Mouse (Mus musculus): ENCODE data around the gene Sf1.

The Sf1 gene

DNA sequence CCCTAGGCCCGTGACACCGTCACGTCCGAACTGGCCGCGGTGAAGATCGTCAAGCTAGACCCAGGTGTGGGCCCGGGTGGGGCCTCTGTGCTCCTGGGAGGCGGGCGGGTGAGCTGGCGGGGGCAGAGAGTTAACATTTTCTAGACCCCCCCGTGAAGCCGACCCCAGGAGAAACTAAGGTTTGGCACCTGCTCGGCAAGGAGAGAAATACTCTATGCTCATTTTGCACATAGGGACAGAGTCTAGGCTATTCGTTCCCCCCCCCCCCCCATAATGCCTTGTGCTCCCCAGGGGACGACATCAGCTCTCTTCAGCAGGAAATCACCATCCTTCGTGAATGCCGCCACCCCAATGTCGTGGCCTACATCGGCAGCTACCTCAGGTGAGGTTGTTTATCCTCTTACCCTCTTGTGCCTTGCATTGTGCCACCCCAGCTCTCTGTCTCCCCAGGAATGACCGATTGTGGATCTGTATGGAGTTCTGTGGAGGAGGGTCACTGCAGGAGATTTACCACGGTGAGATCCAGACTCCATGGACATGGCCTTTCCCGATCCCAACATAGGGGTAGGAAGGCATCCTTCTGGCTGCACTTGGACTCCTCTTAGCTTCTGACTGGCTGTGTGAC is 21.9 kb upstream of the Sf1 start:
- DNase-seq (ENCODE audit: low read depth, low spot score) = peak; percentile 68

DNA sequence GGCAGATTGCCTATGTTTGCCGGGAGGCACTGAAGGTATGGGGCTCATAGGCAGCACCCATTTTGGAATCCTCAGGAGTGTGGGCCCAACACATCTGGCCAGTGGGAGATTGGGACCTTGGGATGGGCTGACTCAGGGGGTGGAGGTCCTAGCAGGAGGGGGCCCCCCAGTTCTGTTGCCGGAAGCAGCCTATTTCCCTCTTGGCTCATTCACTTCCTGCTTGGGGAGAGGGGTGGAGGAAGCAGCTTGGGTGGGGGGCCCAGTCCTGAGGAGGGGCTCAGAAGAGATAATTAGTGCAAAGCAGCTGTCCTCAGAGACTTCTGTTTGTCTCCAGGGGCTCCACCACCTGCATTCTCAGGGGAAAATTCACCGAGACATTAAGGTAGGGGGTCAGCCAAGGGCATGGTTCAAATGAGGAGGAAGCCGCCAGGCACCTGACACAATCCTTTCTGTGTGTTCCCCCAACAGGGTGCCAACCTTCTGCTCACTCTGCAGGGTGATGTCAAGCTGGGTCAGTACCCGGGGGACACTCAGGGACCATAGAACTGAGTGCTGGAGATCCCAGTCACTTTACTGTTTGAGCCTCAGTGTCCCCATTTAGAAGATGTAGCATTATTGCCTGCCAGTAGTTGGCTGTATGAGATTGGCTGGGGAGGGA is 21.1 kb upstream of the Sf1 start:
- peak; percentile 35 for DNase-seq (ENCODE audit: low read depth, low spot score)

DNA sequence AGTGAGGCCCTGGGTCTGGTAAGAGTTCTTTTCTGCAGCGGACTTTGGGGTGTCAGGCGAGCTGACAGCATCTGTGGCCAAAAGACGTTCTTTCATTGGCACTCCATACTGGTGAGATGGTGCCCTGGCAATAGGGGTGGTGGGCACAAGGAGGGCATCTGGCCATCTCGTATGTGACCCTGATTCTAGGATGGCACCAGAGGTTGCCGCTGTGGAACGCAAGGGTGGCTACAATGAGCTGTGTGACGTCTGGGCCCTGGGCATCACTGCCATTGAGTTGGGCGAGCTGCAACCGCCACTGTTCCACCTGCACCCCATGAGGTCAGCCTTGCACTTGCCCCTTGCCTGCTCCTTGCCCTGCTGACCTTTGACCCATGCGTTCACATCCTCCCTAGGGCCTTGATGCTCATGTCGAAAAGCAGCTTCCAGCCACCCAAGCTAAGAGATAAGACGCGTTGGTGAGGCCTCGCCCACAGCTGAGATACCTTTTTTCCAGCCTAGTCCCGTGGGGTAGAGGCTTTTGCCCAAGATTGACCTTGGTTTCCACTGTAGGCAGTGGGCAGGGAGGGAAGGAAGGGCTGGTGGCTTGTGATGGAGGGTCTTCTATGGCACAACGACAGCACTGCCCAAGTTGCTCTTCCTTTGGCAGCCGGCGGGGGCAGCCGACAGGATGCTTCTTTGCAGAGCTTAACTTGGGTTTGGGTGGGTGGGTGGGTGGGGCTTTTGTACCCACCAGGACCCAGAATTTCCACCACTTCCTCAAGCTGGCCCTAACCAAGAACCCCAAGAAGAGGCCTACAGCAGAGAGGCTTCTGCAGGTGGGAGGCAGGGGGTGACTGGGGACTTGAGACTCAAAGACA is 20.2 kb upstream of the Sf1 start:
- peak; percentile 55 for DNase-seq (ENCODE audit: low read depth, low spot score)

DNA sequence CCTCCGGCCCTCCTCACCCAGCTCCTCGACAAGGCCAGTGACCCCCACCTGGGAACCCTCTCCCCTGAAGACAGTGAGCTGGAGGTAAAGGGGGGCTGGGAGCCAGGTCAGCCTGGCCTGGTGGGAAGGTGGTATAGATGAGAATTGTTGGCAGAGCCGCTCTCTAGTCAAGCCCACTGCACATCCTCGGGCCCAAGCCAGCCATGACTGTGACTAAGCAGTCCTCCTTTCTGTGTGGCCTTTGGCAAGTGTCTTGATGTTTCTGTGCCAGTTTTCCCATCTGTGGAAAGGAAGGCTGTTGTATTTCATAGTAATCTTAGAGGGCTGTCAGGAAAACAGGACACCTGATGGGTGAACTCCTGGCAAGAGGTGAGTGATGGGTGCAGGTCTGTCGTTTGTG is 19.5 kb upstream of the Sf1 start:
- DNase-seq (ENCODE audit: low read depth, low spot score) = no peak

DNA sequence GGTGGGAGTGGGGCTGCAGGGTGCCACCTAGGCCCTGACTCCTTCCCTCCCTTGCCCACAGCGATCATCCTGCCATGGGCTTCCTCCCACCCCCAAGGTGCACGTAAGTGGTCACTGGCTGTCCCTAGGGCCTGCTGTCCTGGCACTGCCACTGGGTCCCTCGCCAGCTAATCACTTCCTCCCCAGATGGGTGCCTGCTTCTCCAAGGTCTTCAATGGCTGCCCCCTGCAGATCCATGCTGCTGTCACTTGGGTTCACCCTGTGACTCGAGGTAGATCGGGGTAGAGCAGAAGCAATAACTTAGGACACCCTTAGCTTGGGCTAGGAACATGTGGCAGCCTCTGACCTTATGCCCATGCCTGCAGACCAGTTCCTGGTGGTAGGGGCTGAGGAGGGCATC is 17.5 kb upstream of the Sf1 start:
- no peak for DNase-seq (ENCODE audit: low read depth, low spot score)

DNA sequence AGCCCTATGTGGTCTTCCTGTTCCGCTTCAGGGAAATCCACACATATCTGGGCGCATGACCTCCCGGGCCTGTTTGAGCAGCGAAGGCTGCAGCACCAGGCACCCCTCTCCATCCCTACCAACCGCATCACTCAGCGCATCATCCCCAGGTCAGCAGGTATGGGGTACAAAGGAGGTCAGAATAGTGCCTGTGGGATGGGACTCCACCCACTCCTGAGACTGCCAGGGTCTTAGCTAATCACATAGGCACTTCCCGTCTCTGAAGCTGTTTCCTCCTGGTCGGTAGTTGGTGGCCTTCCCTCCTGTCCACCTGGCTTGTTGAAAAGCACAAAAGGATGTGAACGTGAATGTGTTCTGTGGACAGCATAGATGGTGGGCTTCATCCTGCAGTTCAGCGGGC is 16.8 kb upstream of the Sf1 start:
- DNase-seq (ENCODE audit: low read depth, low spot score) = no peak

DNA sequence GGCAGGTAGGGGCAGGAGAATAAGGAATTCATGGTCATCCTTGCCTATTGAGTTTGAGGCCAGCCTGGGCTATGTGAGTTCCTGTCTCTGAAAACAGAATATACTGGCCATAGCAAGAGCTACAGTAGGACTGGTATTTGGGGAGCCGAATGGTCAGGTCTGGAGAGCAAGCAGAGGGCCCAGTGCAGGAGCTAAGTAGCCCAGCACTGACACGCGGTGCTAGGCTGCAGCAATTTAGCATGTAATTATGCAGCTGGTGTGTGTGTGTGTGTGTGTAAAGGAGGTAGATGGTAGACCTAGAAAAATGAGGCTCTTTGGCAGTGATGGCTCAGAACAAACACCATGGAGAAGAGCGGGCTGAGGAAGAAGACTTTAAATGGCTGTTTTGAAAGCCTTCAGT is 15.9 kb upstream of the Sf1 start:
- no peak for DNase-seq (ENCODE audit: low read depth, low spot score)

DNA sequence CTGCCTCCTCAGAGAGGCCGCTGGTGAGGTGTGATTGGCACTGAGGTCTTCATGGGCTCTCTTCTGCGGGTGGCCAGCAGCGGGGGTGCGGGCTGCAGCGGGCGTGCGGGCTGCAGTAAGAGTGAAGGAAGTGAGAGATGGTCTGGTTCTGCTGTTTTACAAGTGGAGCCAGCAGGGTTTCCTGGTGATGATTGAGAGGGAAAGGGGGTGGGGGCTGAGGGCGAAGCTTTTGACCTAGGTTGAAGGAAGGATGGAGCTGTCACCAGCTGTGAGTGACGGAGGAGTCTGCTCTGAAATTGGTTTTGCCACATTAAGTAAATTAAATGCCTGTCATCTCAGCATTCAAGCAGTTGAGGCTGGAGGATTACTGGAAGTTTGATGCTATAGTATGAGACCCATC is 14.8 kb upstream of the Sf1 start:
- no peak for DNase-seq (ENCODE audit: low read depth, low spot score)

DNA sequence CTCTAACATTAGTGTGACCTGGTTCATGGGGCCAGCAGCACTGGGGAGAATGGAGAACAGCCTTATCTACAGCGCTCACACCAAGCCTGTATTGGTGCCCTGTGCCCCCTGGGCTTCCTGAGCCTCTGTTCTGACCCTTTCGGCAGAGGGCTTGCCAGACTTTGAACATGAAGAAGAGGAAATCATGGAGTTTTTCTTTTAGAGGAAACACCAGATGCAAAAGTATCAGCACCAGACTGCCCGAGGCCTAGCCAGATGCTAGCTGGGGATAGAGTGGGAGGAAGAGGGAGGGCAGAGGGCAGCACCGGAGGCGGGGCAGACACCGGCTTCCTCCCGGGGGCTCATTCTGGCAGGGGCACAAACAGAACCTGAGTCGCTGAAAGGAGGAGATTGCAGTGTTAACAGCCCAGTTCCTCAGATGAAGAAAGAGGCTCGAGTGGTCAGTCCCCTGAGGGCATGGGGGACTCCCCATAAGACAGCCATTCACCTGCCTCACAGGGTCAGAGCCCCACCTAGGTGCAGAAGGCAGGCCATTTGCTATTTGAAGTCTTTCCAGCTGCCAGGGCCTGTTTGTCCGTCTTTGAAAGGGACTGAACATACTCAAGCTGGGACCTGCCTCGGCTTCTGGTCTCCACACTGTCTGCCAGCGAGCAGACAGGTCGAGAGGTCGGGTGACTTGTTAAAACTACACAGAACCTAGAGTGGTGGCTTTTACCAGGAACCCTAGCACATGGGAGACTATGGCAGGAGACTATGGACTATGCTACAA is 14.1 kb upstream of the Sf1 start:
- no peak for DNase-seq (ENCODE audit: low read depth, low spot score)

DNA sequence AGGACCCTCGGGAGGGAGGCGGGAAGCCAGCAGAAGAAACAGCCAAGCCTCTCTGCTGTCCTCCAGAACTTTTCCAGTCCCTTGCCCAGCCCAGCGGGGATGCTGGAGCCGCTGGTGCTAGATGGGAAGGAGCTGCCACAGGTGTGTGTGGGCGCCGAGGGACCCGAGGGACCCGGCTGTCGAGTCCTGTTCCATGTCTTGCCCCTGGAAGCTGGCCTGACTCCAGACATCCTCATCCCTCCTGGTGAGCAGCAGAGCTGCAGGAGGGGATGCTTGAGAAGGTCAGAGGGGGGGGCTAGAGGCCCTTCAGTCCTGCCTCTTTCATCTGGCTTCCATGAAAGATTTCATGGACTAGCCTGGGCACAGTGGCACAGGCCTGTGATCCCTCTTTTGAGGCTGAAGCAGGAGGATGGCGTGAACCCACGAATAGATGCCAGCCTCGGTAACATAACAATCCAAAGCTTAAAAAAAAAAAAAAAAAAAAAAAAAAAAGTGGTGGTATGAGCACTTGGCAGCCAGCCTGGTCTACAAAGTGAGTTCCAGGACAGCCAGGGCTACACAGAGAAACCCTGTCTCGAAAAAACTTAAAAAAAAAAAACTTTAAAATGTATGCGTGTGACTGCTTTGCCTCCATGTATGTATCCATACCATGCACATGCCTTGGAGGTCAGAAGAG is 11.9 kb upstream of the Sf1 start:
- DNase-seq (ENCODE audit: low read depth, low spot score) = no peak

DNA sequence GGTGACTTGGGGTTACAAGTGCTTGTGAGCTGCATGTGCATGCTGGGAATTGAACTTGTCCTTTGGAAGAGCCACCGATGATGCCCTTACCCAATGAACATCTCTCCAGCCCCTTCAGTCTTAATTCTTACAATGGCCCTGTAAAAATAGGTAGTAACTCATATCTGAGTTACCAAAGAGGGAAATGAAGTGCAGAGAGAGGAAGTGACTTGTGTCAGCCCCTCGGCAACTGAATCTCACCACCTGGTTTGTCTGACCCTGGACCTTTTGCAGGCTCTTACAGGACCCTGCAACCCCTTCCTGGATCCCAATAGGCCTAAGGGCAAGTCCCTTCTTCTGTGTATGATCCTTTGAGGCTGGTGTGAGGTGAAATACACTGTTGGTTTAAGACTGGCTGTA is 11.4 kb upstream of the Sf1 start:
- no peak for DNase-seq (ENCODE audit: low read depth, low spot score)

DNA sequence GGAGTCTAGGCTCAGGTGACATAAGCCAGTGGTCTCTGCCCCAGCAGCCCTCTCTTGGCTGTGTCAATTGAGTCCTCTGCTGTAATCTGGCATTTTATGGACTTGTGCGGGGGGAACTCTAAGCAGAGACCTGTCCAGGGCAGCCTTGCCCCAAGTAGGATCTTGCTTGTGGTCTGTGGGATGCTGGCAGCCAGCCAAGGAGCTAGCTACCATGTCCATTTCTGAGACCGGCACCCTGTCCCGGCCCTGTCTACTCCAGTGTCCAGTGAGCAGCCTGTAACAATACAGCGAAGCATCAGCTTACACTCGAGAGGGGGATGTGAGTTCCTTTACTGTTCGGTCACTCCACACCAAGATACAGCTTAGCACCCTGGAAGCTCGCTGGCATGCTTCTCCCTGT is 9.5 kb upstream of the Sf1 start:
- DNase-seq (ENCODE audit: low read depth, low spot score) = no peak

DNA sequence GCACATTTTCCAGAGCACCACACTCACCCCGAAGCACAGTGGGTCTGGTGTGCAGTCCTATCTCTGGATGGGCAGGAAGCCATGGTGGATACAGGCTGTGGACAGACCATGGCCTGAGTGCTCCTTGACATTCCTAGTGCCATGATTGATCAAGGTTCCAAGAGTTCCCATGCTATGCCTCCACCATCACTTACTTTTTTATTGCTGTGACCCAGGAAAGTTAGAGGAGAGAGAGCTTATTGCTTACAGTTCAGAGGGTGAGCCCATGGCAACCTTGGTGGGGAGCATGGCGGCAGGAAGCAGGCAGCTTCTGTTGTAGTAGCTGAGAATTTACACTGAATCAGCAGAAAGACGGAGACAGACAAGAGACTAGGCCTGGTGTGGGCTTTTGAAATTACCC is 2.2 kb upstream of the Sf1 start:
- no peak for DNase-seq (ENCODE audit: low read depth, low spot score)

DNA sequence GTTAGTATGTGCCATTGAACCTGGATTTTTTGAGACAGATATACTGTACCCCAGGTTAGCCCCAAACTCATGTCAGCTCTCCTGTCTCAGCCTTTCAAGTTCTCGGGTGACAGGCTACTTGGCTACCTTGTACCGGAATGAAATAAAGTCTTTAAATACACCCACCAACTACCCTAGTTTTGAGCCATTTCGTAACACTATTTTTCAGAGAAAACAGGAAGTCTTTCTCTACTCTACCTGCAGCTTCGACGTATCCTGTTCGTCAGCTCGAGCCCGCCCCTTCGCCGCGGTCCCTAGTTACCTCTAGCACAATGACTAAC is 439 bp upstream of the Sf1 start:
- no peak for DNase-seq (ENCODE audit: low read depth, low spot score)

DNA sequence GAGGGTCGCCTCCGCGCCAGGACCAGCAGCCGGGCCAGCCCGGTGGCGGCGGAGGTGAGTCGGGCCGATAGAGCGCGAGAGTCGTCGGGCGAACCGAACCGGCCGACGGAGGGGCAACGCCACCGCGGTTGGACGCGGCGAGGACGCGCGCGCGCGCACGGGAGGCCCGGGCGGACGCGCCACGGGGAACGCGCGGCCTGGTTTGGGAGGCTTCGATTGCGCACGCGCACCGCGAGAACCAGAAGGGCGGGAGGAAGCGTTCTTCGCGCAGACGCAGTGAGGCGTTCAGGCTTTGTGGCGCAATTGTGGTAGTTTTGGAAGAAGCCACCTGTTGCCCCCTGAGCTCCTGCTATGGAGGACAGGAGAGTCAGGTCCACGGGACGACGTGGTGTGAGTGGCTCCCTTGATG is 831 bp downstream of the Sf1 start:
- DNase-seq (ENCODE audit: low read depth, low spot score) = peak; percentile 96

DNA sequence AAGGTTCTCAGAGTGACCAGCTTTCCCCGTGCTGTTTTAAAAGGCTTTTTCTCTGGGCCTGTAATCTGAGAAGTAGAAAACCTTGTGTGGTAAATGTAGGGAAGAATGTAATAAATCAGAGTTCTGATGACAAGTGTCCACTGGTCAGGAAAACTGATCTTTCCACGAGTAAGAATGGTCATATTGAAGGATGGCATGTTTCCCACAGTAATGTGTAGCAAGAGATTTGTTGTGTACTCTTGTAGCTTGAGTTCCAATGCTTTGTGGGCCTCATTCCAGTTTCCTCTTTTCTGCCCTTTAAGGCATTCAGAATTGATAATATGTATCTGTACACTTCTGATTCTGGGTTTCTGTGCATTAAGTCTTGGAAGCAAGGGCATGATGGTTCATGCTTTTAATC is 1.4 kb downstream of the Sf1 start:
- DNase-seq (ENCODE audit: low read depth, low spot score) = no peak

DNA sequence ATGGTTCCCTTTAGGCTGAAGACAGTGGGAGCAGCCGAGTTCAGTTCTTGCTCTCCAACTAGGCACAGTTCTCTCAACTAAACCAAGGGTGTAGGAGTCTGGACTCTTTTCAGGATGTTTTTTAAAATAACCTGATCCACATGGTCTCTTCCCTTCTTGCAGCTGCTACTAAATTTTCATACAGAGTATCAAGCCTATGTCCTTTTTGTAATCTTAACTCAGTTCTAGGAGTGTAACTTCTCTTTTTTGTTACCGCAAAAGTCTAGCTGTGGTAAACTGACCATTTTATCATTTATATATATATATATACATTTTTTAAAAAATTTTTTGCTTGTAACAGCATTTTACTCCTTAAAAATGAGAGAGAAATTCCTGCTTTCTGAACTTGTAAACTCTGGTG is 6.7 kb downstream of the Sf1 start:
- no peak for DNase-seq (ENCODE audit: low read depth, low spot score)

DNA sequence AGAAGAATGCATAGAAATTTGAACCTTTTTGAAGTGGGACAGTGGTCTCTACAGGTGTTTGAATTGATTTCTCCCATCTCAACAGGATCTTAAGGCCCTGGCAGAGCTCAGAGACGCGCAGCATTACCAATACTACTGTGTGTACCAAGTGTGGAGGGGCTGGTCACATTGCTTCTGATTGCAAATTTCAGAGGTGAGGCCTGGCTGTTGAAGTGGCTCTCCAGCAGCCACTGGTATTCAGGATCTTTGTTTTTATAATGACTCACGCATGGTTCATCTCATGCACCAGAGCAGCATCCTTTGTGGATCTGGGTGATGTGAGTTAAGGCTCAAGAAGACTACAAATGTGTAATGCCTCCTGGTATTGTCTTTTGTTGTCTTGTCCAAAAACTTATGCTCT is 8.9 kb downstream of the Sf1 start:
- DNase-seq (ENCODE audit: low read depth, low spot score) = no peak

DNA sequence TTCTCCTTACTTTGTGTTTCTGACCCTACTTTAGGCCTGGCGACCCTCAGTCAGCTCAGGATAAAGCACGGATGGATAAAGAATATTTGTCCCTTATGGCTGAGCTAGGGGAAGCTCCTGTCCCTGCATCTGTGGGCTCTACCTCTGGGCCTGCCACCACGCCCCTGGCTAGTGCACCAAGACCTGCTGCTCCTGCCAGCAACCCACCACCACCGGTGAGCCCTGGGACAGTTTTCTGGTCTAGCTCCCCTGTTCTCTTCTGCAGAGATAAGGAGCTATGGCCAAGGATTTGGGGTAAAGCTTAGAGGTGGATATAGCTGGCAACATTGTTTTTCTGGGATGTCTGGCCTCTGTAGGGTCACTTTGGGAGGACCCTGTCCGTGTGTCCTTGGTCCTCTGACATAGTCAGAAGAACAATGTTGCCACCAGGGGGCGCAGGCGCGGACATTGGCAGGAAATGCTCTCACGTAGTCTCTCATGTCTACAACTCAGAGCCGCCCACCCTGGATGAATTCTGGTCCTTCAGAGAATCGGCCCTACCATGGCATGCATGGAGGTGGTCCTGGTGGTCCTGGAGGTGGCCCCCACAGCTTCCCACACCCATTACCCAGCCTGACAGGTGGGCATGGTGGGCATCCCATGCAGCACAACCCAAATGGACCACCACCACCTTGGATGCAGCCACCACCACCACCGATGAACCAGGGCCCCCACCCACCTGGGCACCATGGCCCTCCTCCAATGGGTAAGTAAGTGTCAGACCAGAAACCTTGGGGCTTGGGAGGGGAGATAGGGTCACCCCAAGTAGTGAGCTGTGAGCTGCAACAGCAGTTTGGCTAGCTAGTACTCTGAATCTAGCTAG is 10.3 kb downstream of the Sf1 start:
- DNase-seq (ENCODE audit: low read depth, low spot score) = peak; percentile 89

DNA sequence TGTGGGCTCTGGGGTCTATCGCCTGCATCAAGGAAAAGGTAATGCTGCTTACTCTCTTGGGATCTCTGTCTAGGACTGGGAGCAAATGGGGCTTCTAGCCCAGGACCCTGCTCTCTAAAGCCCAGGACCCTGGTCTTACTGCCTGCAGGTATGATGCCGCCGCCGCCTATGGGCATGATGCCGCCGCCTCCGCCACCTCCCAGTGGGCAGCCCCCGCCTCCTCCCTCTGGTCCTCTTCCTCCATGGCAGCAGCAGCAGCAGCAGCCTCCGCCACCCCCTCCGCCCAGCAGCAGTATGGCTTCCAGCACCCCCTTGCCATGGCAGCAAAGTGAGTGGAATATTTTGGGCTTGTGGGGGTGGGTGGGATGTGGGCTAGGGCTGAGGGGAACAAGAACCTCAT is 11.1 kb downstream of the Sf1 start:
- no peak for DNase-seq (ENCODE audit: low read depth, low spot score)
